Mouse (Mus musculus) CH12.LX (cell line): ENCODE data around the gene Pcolce. TPM values are rescaled to one million over a fixed set of nuclear protein-coding genes. Genes with fewer than 3 reads are reported as not detected.
A peak's percentile ranks its signal among the peaks of the same experiment; 100 is the strongest.

Experiments
- DNase-seq: peaks from one replicate; pipeline ENCODE4 v3.0.0-alpha.2; 2013; ENCODE audit errors: extremely low read depth
- H3K27ac ChIP-seq: 2 replicates; pipeline ENCODE4 v1.5.1; 2012; ENCODE audit warnings: low read depth, mild to moderate bottlenecking, control low read depth, moderate library complexity; ENCODE audit not compliant: insufficient read depth
- H3K27me3 ChIP-seq: replicated peaks from 2 replicates; pipeline ENCODE3; 2012; ENCODE audit warnings: inconsistent platforms
- H3K36me3 ChIP-seq, 2 experiments: replicated peaks in 1 of 2; 2 replicates each; pipeline versions ENCODE3 to v1.6.1; 2012; ENCODE audit warnings: inconsistent platforms in 1 of 2, low read length in 1 of 2, mild to moderate bottlenecking in 1 of 2, mixed read lengths in 1 of 2, moderate library complexity in 1 of 2; ENCODE audit not compliant: control insufficient read depth in 1 of 2, insufficient read depth in 1 of 2
- H3K4me1 ChIP-seq, 2 experiments: 2 replicates each; pipeline ENCODE4 v1.6.1; 2012; ENCODE audit warnings: inconsistent platforms in 1 of 2, moderate library complexity in 1 of 2; ENCODE audit not compliant: insufficient read depth in 2 of 2, control insufficient read depth in 1 of 2
- H3K4me2 ChIP-seq: 2 replicates; pipeline ENCODE4 v1.6.1; 2012; ENCODE audit warnings: low read depth, mild to moderate bottlenecking, control low read depth; ENCODE audit not compliant: poor library complexity, insufficient read depth, severe bottlenecking
- H3K4me3 ChIP-seq, 3 experiments: fragments of 150-350 bp in 1 of 3; sonication (generic) in 1 of 3; replicated peaks in 1 of 3; 2 replicates each; pipeline versions ENCODE3 to v1.5.1; 2011 to 2012; ENCODE audit warnings: low read depth in 2 of 3, low read length in 2 of 3, mild to moderate bottlenecking in 2 of 3, moderate library complexity in 2 of 3, control low read depth in 1 of 3, improper control_type of control experiment in 1 of 3, inconsistent platforms in 1 of 3, mixed read lengths in 1 of 3; ENCODE audit not compliant: poor library complexity in 1 of 3
- H3K79me2 ChIP-seq: replicated peaks from 2 replicates; pipeline ENCODE4 v1.6.1; 2012; ENCODE audit warnings: mild to moderate bottlenecking, moderate library complexity; ENCODE audit not compliant: control insufficient read depth, poor library complexity, insufficient read depth, severe bottlenecking; ENCODE audit errors: extremely low read depth
- H3K9ac ChIP-seq: 2 replicates; pipeline ENCODE4 v1.6.1; 2012; ENCODE audit warnings: low read depth, mild to moderate bottlenecking, control low read depth, moderate library complexity; ENCODE audit not compliant: insufficient read depth
- H3K9me3 ChIP-seq: replicated peaks from 2 replicates; pipeline ENCODE3; 2012; ENCODE audit warnings: low read length, inconsistent platforms, mixed read lengths
- CHD1 ChIP-seq: IDR thresholded peaks from 2 replicates; pipeline ENCODE4 v1.6.1; 2012; ENCODE audit warnings: low read depth, low read length, improper control_type of control experiment, inconsistent platforms
- CHD2 ChIP-seq: IDR thresholded peaks from 2 replicates; pipeline ENCODE4 v1.6.1; 2011; ENCODE audit warnings: low read length, improper control_type of control experiment
- CTCF ChIP-seq, 2 experiments: IDR thresholded peaks in 1 of 2; conservative IDR thresholded peaks in 1 of 2; 2 replicates each; pipeline ENCODE4 v1.5.1; 2011 to 2012; ENCODE audit warnings: low read depth in 2 of 2, low read length in 2 of 2, improper control_type of control experiment in 1 of 2, inconsistent platforms in 1 of 2, mild to moderate bottlenecking in 1 of 2, moderate library complexity in 1 of 2
- E2F4 ChIP-seq: IDR thresholded peaks from 2 replicates; pipeline ENCODE4 v1.6.1; 2011; ENCODE audit warnings: low read depth, low read length, improper control_type of control experiment; ENCODE audit not compliant: insufficient replicate concordance
- ELF1 ChIP-seq: IDR thresholded peaks from 2 replicates; pipeline ENCODE4 v1.6.1; 2014; ENCODE audit warnings: low read depth, mild to moderate bottlenecking, inconsistent platforms, low read length, improper control_type of control experiment
- JUND ChIP-seq: conservative IDR thresholded peaks from 2 replicates; pipeline ENCODE4 v1.6.1; 2011; ENCODE audit warnings: low read depth, low read length, improper control_type of control experiment
- KAT2A ChIP-seq: IDR thresholded peaks from 2 replicates; pipeline ENCODE4 v1.6.1; 2012; ENCODE audit warnings: low read length, improper control_type of control experiment, inconsistent platforms; ENCODE audit not compliant: insufficient replicate concordance
- MAFK ChIP-seq: IDR thresholded peaks from 2 replicates; pipeline ENCODE4 v1.6.1; 2011; ENCODE audit warnings: low read length, improper control_type of control experiment; ENCODE audit not compliant: insufficient replicate concordance
- MAX ChIP-seq: IDR thresholded peaks from 2 replicates; pipeline ENCODE4 v1.6.1; 2011; ENCODE audit warnings: low read length, improper control_type of control experiment
- MXI1 ChIP-seq: IDR thresholded peaks from 2 replicates; pipeline ENCODE4 v1.6.1; 2011; ENCODE audit warnings: mild to moderate bottlenecking, low read depth, low read length, improper control_type of control experiment
- POLR2AphosphoS2 ChIP-seq: IDR thresholded peaks from 2 replicates; pipeline ENCODE4 v1.6.1; 2011; ENCODE audit warnings: low read depth, low read length, improper control_type of control experiment
- RCOR1 ChIP-seq: conservative IDR thresholded peaks from 2 replicates; pipeline ENCODE4 v1.6.1; 2012; ENCODE audit warnings: low read depth, mild to moderate bottlenecking, inconsistent platforms, low read length, improper control_type of control experiment
- SMC3 ChIP-seq: IDR thresholded peaks from 2 replicates; pipeline ENCODE4 v1.6.1; 2011; ENCODE audit warnings: low read depth, low read length, improper control_type of control experiment
- USF1 ChIP-seq: IDR thresholded peaks from 2 replicates; pipeline ENCODE4 v1.6.1; 2014; ENCODE audit warnings: low read depth, mild to moderate bottlenecking, inconsistent platforms, low read length, improper control_type of control experiment
- ZC3H11A ChIP-seq: IDR thresholded peaks from 2 replicates; pipeline ENCODE4 v1.6.1; 2012; ENCODE audit warnings: low read depth, mild to moderate bottlenecking, inconsistent platforms, low read length, improper control_type of control experiment
- ZKSCAN1 ChIP-seq: IDR thresholded peaks from 2 replicates; pipeline ENCODE4 v1.6.1; 2012; ENCODE audit warnings: low read depth, inconsistent platforms, low read length, improper control_type of control experiment, borderline replicate concordance
- ZMIZ1 ChIP-seq: IDR thresholded peaks from 2 replicates; pipeline ENCODE4 v1.6.1; 2012; ENCODE audit warnings: low read depth, mild to moderate bottlenecking, inconsistent platforms, low read length, improper control_type of control experiment
- dilution Hi-C: fragments of 300-500 bp; cut with MboI; formaldehyde crosslinking; loops from 2 replicates; pipeline ENCODE4 v1.14.3; 2020; ENCODE audit warnings: low sequenced_read_pairs; ENCODE audit not compliant: extremely low pct_unique_long_range_greater_than_20kb, extremely low pct_ligation_motif_present
- in situ Hi-C: fragments of 300-500 bp; cut with MboI; formaldehyde crosslinking; loops from 3 replicates; pipeline ENCODE4 v1.14.3; 2019; ENCODE audit warnings: low sequenced_read_pairs, low pct_ligation_motif_present, low pct_unique_long_range_greater_than_20kb, mixed read lengths
- polyA plus RNA-seq: library from polyadenylated mRNA; unstranded; fragments of >175 nt; gene quantifications from 2 replicates; pipeline ENCODE4 v1.2.1, GENCODE M21; 2012; ENCODE audit warnings: low read depth; ENCODE audit not compliant: insufficient read length
- total RNA-seq, 2 experiments: library from RNA; depleted of rRNA; stranded (reverse); fragments of 300-350 nt in 1 of 2; fragments of >200 nt in 1 of 2; gene quantifications; 2 replicates each; pipeline ENCODE4 v1.2.3; 2012 to 2014

Gene Pcolce
- total and polyA plus RNA-seq, 3 experiments, result 0.30 to 0.97 TPM; not detected in 1

GRCm38 (mm10) chr5:137628498-137629305, 15.1 kb upstream of the Pcolce start, which contains the start of the genes Fbxo24, Lrch4 and Gm20605 (continued):
- 0 out of 2 replicates have a peak, but pooled peaks have one; percentile 64 for TF ChIP-seq POLR2AphosphoS2
- TF ChIP-seq MAFK, result no peak
- no peak for TF ChIP-seq ZKSCAN1
- no peak for TF ChIP-seq USF1
- TF ChIP-seq JUND, result 0 out of 2 replicates have a peak, but pooled peaks have one; percentile 32
- TF ChIP-seq KAT2A, result peak; percentile 73; the same call in 1 of the 2 replicates
- peak; percentile 83 for TF ChIP-seq ZMIZ1
- peak; percentile 52 for TF ChIP-seq MXI1

GRCm38 (mm10) chr5:137627991-137628390, 14.4 kb upstream of the Pcolce start:
- Histone ChIP-seq H3K36me3 (peaks cover 0 to 7% of the 10 kb centered on the region in 2 experiments), H3K27me3 (no peaks in the 10 kb centered on the region), H3K27ac (peak overlapping the region; percentile 85), H3K9me3 (peaks cover 1% of the 10 kb centered on the region), H3K9ac (peak overlapping the region; percentile 84), H3K4me1 (peaks cover 14 to 35% of the 10 kb centered on the region in 2 experiments), H3K4me2 (peak overlapping the region; percentile 91), H3K79me2 (peaks cover 14% of the 10 kb centered on the region), H3K4me3 (peak overlapping the region; percentile 58 to 81 (median 66))
- dilution Hi-C loops, result no loop called here
- TF ChIP-seq CTCF (conservative IDR thresholded peaks at IDR 0.05 in 1 of 2, IDR thresholded peaks at IDR 0.05 in 1 of 2; ENCODE audit: low read depth in 2 of 2, low read length in 2 of 2) (peak in 1 of 2 experiments; percentile 41; a peak in 2 of 4 replicates), MXI1 (no peak), MAFK (no peak), CHD2 (no peak), ELF1 (no peak), SMC3 (peak; percentile 27; the same call in 1 of the 2 replicates), ZMIZ1 (no peak), MAX (0 out of 2 replicates have a peak, but pooled peaks have one; percentile 3), RCOR1 (no peak), ZC3H11A (no peak), E2F4 (no peak), CHD1 (no peak)
- in situ Hi-C loops, result no loop called here
- DNase-seq, result peak; percentile 33
